Mouse (Mus musculus) heart, embryonic 15.5 days (tissue): ENCODE data around the gene Plekhd1. TPM values are rescaled to one million over a fixed set of nuclear protein-coding genes. Genes with fewer than 3 reads are reported as not detected.

Experiments
- ATAC-seq: fragments of 200-750 bp; cut with Nextera tagmentation; replicated peaks from 2 replicates; pipeline ENCODE4 v1.8.0; 2017; ENCODE audit warnings: low read depth, moderate TSS enrichment; ENCODE audit not compliant: insufficient number of reproducible peaks, insufficient read depth, low FRiP score
- H3K27ac ChIP-seq: fragments of 300-500 bp; sonication (generic); 2 replicates; pipeline ENCODE4 v1.5.1; 2015; ENCODE audit warnings: mild to moderate bottlenecking, inconsistent platforms
- H3K27me3 ChIP-seq: fragments of 300-500 bp; sonication (generic); 2 replicates; pipeline ENCODE4 v1.6.1; 2015; ENCODE audit warnings: inconsistent platforms
- H3K36me3 ChIP-seq: fragments of 300-500 bp; sonication (generic); 2 replicates; pipeline ENCODE4 v1.6.1; 2015; ENCODE audit warnings: mild to moderate bottlenecking, inconsistent platforms
- H3K4me1 ChIP-seq: fragments of 300-500 bp; sonication (generic); replicated peaks from 2 replicates; pipeline ENCODE4 v1.6.1; 2015; ENCODE audit warnings: inconsistent platforms
- H3K4me2 ChIP-seq: fragments of 300-500 bp; sonication (generic); 2 replicates; pipeline ENCODE4 v1.6.1; 2015; ENCODE audit warnings: inconsistent platforms, mild to moderate bottlenecking, moderate library complexity
- H3K4me3 ChIP-seq: fragments of 300-500 bp; sonication (generic); 2 replicates; pipeline ENCODE4 v1.5.1; 2015; ENCODE audit warnings: mild to moderate bottlenecking, inconsistent platforms
- H3K9ac ChIP-seq: fragments of 300-500 bp; sonication (generic); 2 replicates; pipeline ENCODE4 v1.6.1; 2015; ENCODE audit warnings: mild to moderate bottlenecking, inconsistent platforms
- H3K9me3 ChIP-seq: fragments of 300-500 bp; sonication (generic); replicated peaks from 2 replicates; pipeline ENCODE4 v1.6.1; 2016; ENCODE audit warnings: inconsistent platforms
- WGBS: fragments of 180-500 bp; shearing (Covaris S2); methylation state at CpG from one replicate; pipeline ENCODE4 v1.1.7; 2015; ENCODE audit warnings: mixed read lengths; 5-methylcytosine and 5-hydroxymethylcytosine counted together
- polyA plus RNA-seq: library from polyadenylated mRNA; unstranded; fragments of >200 nt; fragmentation: Nextera tagmentation; extraction: Ambion mirVana; gene quantifications from 2 replicates; pipeline ENCODE4 v1.2.1, GENCODE M21; 2015

Gene Plekhd1
- polyA plus RNA-seq, 1 experiment from 2014 or later: 0.40 TPM

DNA sequence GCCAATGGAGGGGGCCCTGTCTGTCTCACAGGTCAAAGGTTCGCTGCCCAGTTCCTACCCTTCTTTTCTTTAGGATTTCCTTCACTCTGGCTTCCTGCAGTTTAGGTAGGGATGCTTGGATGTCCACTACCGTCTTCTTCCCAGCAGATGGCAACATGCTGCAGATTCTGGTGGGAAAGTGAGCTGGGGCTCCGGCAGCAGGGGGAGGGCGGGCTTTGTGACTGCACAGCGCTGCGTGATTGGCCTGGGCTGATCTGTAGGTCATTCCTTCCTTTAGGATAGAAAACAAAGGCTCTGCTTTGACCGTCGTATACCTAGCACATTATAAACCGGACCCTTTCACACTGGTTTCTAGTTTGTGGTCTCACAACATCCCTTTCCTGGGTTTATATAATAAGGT is 38.2 kb downstream of the Plekhd1 start:
- no peak overlapping the region for H3K27ac ChIP-seq
- H3K36me3 ChIP-seq: no peaks in the 10 kb centered on the region
- ATAC-seq: peak; percentile 72; the same call in 1 of the 2 replicates
- H3K4me2 ChIP-seq: peak overlapping the region; percentile 20; the same call in 1 of the 2 replicates
- H3K9ac ChIP-seq: no peak overlapping the region
- H3K4me1 ChIP-seq: no peaks in the 10 kb centered on the region
- H3K27me3 ChIP-seq: peaks cover 16% of the 10 kb centered on the region
- H3K4me3 ChIP-seq: no peak overlapping the region
- no peaks in the 10 kb centered on the region for H3K9me3 ChIP-seq
- WGBS: 5% methylated on average over 9 of the region's 9 CpGs

DNA sequence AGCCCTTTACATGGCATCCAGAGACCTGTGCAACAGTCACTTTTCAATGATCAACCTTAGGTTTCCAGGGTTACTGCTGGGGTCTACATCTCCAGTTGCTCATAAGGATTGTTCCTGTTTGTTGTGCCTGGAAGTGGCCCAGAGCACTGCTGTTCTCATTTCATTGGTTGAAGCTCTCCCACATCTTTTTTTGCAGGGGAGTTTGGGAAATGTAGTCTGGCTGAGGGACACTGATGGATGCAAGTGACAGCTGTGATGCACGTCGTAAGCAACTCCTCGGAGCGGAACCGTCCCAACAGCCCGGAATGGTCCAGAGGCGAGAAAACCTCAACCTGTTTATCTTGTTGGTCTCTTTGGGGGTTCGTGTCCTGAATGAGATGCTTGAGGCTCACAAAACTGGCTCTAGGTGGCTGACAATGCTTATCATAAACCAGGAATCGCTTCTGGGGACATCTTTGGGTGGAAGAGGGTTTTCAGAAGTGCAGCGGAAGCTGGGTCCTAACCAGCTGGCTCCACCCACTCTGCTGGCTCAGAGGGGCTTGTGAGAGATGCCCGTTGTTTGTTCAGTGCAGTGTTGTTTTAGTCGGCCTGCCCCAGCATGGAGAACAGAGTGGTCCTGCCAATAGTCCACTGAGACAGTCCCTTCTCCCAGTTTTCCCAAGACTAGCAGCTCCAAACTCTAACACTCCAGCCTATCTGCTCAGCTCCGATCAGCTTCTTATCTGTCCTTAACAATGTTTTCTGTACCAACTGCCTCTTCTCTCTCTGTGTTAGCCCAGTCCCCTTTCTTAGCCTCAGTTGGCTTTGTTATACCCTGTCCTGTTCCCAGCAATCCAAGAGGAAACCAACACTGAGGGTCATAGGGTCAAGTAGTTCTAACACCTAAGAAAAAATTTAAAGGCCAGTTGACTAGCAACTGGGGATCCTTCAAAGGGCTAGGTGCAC is 42.4 kb downstream of the Plekhd1 start:
- ATAC-seq: no peak
- Histone ChIP-seq H3K9me3 (no peaks in the 10 kb centered on the region), H3K4me3 (no peak overlapping the region), H3K4me2 (no peak overlapping the region), H3K9ac (no peak overlapping the region), H3K27ac (no peak overlapping the region), H3K36me3 (no peaks in the 10 kb centered on the region), H3K4me1 (peaks cover 7% of the 10 kb centered on the region; the same call in 1 of the 2 replicates), H3K27me3 (peaks cover 22% of the 10 kb centered on the region; the same call in 1 of the 2 replicates)
- WGBS: 56% methylated on average over 13 of the region's 13 CpGs

DNA sequence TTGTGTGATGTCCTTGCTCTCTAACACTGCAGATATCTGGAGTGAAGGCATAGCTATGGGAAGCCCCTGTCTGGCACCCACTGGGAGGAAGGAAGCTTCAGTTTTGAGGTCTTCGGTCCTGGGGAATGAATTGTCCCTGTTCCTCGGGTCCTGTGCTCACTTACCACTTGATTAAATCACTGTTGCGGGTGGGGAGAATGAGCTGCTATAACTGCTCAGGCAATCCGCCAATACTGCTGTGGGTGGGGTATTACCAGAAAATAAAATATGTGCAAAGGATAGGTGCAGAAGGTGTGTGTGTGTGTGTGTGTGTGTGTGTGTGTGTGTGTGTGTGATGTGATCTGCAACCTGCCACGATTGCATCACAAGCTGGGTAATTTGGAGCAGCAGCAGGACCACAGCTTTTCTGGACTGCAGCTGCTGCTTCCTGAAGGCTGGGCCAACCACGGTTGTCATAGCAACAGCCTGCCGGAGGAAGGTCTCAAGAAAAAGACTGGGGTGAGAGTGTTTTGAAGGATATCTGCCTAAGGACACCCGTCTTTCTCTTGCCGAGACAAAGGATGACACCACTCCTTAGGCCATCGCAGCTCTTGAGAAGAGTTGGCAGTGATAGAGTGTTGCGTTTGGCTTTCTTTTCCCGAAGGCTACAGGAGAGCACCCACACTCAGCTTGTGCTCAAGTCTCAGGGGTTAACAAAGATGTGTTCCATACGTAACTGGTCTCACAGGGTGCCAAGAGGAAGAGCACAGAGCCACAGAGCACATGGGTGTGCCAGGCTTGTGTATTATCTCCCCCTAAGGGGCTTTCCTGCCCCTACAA is 44.3 kb downstream of the Plekhd1 start:
- H3K4me3 ChIP-seq: no peak overlapping the region
- WGBS: 38% methylated on average over 13 of the region's 13 CpGs
- H3K36me3 ChIP-seq: no peaks in the 10 kb centered on the region
- H3K9me3 ChIP-seq: no peaks in the 10 kb centered on the region
- no peak overlapping the region for H3K9ac ChIP-seq
- H3K4me1 ChIP-seq: peaks cover 7% of the 10 kb centered on the region; the same call in 1 of the 2 replicates
- no peak overlapping the region for H3K4me2 ChIP-seq
- H3K27me3 ChIP-seq: peaks cover 37% of the 10 kb centered on the region
- no peak for ATAC-seq
- H3K27ac ChIP-seq: no peak overlapping the region

DNA sequence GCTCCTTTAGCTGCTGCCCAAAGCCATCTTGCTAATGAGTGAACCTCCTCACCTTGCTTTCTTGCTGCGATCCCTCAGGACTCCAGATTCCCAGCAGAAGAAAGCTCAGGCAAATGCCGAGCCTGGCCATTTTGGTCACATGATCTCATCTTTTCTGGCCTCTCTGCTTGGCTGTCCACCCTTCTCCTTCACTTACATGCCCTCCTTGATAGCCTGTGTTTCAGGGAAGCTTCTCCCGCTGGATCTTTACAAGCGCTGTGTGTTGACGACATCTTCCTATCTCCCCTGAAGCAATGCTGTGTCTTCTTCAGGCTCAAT is 44.9 kb downstream of the Plekhd1 start:
- no peak overlapping the region for H3K27ac ChIP-seq
- no peak overlapping the region for H3K4me3 ChIP-seq
- peaks cover 7% of the 10 kb centered on the region; the same call in 1 of the 2 replicates for H3K4me1 ChIP-seq
- no peaks in the 10 kb centered on the region for H3K36me3 ChIP-seq
- ATAC-seq: no peak
- H3K9me3 ChIP-seq: no peaks in the 10 kb centered on the region
- no peak overlapping the region for H3K9ac ChIP-seq
- H3K27me3 ChIP-seq: peaks cover 39% of the 10 kb centered on the region
- no peak overlapping the region for H3K4me2 ChIP-seq
- 48% methylated on average over 5 of the region's 5 CpGs for WGBS

DNA sequence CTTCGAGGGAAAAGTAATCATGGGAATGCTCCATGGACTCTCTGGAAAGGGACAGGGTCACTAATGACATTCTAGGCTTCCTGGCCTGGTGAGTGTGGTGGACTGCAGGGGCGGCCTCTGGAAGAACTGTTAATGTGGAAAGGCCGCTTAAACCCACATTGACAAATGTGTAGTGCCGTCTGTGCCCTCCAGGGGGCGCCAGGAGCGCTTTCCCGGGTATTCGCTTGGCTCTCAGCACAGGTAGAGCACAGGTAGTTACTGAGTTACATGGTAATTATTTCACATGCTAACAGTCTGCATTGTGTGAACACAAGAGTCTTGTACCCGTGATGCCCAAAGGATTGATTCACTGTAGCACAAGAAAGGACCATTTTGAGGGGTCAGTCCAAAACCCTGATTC is 47.1 kb downstream of the Plekhd1 start:
- Histone ChIP-seq H3K4me1 (peaks cover 7% of the 10 kb centered on the region; the same call in 1 of the 2 replicates), H3K9me3 (no peaks in the 10 kb centered on the region), H3K27me3 (peaks cover 39% of the 10 kb centered on the region), H3K36me3 (no peaks in the 10 kb centered on the region), H3K4me2 (no peak overlapping the region), H3K4me3 (no peak overlapping the region), H3K9ac (no peak overlapping the region), H3K27ac (no peak overlapping the region)
- 26% methylated on average over 9 of the region's 9 CpGs for WGBS
- no peak for ATAC-seq

DNA sequence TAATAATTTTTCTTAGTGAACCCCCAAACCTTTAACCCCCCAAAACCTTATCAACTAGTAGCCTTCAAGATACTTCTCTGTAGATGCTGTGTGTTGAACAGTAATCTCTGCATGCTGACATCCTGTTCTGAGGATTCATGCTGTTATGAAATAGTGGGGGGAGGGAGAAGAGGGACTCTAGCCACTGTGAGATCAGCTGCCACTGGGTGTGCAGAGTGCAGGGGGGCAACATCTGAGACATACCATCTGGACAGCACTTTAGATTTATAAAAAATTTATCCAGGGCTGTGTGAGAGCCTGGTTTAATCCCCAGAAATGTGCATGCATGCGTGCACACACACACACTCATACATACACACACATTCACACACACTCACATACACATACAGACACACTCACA is 52.2 kb downstream of the Plekhd1 start:
- Histone ChIP-seq H3K27me3 (peaks cover 27% of the 10 kb centered on the region), H3K9ac (no peak overlapping the region), H3K4me1 (no peaks in the 10 kb centered on the region), H3K4me3 (no peak overlapping the region), H3K9me3 (no peaks in the 10 kb centered on the region), H3K36me3 (no peaks in the 10 kb centered on the region), H3K4me2 (no peak overlapping the region), H3K27ac (no peak overlapping the region)
- ATAC-seq: no peak
- WGBS: 81% methylated on average over 1 of the region's 1 CpGs

DNA sequence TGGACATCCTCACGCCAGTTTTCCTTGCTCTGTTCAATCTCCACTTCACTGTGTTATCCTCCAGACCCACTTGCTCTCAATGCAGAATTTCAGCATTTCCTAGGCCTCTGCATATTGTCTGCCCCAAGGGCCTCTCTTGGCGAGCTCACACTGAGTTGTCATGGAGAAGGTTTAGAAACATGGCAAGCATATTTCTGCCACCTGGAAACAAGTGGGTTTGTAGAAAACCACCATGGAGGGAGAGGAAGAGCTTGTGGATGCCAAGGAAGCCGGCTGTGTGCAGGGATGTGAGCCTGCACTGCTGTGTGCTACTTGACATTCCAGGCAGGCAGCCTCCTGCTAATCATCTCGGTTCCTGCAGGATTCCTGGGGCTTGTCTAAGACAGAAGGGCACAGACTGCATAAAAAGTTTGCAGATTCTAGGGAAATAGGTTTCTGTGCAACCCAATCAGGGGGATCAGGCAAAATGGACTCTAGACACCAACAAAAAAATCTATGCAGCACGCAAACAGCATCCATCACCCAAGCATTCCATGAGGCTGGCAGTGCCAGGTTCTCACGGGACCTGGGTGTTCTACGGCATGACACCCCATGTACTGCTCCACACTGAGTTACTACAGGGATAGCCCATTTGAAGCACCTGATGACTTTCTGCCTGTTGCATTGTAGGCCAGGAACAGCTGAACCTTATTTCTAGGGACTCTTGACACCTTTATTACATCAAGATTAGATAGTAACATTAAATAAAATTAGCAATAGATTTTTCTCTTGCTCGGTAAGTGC is 53.8 kb downstream of the Plekhd1 start:
- peaks cover 28% of the 10 kb centered on the region for H3K27me3 ChIP-seq
- 43% methylated on average over 8 of the region's 8 CpGs for WGBS

DNA sequence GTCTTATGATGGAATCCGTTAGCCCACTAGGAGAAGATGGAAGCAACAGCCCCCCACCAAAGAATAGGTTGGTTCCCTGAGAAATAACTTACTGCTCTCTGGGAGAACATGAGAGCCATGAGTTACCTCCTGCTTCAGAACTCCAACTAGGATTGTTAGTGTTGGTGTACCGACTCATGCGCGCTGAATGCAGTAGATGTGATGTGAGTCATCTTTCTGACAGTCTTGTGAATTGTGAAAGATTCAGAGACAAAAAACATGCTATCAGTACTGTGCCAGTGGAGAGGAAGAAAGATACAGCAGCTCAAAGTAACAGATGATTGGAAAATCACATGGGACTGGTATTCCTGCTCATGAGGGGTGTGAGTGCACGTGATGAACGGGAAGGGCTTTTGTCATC is 59.2 kb downstream of the Plekhd1 start:
- WGBS: 83% methylated on average over 6 of the region's 6 CpGs
- no peak overlapping the region for H3K4me2 ChIP-seq
- no peaks in the 10 kb centered on the region for H3K36me3 ChIP-seq
- H3K27me3 ChIP-seq: peaks cover 61% of the 10 kb centered on the region
- no peak for ATAC-seq
- H3K27ac ChIP-seq: no peak overlapping the region
- no peaks in the 10 kb centered on the region for H3K9me3 ChIP-seq
- no peaks in the 10 kb centered on the region for H3K4me1 ChIP-seq
- H3K9ac ChIP-seq: no peak overlapping the region
- H3K4me3 ChIP-seq: no peak overlapping the region

More for the DNA sequence above, 53.8 kb downstream of the Plekhd1 start:
- H3K9me3 ChIP-seq: no peaks in the 10 kb centered on the region
- H3K27ac ChIP-seq: no peak overlapping the region
- no peak for ATAC-seq
- no peaks in the 10 kb centered on the region for H3K4me1 ChIP-seq
- no peak overlapping the region for H3K4me2 ChIP-seq
- no peak overlapping the region for H3K9ac ChIP-seq
- H3K4me3 ChIP-seq: no peak overlapping the region
- no peaks in the 10 kb centered on the region for H3K36me3 ChIP-seq

DNA sequence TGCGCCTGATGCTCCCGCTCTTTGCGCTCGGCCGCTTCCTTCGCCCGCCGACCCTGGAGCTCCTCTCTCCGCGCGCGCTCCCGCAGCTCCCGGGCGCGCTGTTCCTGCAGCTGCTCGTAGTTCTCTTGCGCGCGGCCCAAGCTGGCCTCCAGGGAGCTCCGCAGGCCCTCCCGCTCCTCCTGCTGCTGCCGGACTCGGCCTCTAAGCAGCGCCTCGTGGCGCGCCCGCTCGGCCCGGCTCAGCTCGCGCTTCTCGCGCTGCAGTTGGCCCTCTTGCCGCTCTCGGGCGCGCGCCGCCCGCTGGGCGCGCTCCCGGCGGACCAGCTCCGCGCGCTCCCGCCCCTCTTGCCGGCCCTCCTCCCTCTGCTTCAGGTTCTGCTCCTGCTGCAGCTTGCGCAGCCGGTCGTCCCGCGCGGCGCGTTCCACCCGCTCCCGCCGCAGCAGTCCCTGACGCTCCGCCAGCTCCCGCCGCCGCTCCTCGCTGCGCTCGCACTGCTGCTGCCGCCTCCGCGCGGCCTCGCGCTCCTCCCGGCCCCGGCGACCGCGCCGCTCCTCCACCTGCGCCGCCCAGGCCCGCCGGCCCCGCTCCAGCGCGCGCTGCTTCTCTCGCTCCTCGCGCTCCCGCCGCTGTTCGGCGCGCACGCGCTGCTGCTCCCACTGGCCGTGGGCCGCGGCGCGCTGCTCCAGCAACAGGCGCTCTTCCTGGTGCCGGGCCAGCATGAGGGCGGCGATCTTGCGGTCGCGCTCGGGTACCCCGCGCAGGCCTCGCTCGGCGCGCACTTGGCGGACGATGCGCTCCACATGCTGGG is 65.6 kb downstream of the Plekhd1 start:
- H3K4me2 ChIP-seq: peak overlapping the region; percentile 96
- no peak overlapping the region for H3K27ac ChIP-seq

DNA sequence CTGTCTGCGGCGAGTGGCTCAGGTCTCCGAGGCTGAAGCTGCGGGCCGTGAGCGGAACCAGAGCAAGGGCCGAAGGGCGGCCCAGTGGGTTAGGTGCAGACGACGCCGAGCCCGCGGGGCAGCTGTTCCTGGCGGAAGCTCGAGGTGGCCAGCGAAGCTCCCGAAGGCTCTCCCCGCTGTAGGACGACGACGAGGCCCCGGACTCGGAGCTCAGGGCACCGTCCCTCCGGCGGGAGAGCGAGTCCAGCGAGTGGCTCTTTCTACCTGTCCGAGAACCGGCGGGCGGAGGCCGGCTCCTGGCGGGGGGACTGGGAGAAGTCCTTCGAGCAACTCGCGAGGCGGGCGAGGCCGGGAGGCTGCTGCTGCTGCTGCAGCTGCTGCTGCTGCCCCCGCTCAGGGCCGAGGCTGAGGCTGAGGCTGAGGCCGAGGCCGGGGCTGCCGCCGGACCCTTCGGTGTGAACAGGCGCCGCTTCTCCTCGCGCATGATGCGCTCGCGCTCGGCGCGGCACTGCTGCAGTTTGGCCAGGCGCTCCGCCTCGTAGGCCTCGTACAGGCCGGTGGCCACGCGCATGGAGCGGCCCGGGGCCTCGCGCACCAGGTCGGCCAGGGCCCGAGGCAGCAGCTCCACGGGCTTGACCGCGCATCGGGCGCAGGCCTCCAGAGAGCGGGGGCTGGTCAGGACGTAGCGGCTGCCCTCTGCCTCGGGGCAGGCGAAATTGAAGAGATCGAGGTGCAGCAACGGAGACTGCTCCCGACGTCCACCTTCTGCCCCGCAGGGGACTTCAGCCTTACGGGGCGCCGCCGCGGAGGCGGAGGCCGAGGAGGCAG is 66.4 kb downstream of the Plekhd1 start:
- WGBS: 2% methylated on average over 85 of the region's 92 CpGs
- no peak for ATAC-seq
- H3K9me3 ChIP-seq: no peaks in the 10 kb centered on the region
- H3K27ac ChIP-seq: no peak overlapping the region
- H3K36me3 ChIP-seq: no peaks in the 10 kb centered on the region
- peak overlapping the region; percentile 32; the same call in 1 of the 2 replicates for H3K9ac ChIP-seq
- H3K4me2 ChIP-seq: peak overlapping the region; percentile 96
- peaks cover 94% of the 10 kb centered on the region for H3K27me3 ChIP-seq
- peak overlapping the region; percentile 59 for H3K4me3 ChIP-seq
- peaks cover 34% of the 10 kb centered on the region for H3K4me1 ChIP-seq

More for the DNA sequence above, 65.6 kb downstream of the Plekhd1 start:
- H3K36me3 ChIP-seq: no peaks in the 10 kb centered on the region
- WGBS: 1% methylated on average over 99 of the region's 122 CpGs
- H3K27me3 ChIP-seq: peaks cover 87% of the 10 kb centered on the region
- ATAC-seq: peak; percentile 71
- peak overlapping the region; percentile 59 for H3K4me3 ChIP-seq
- peak overlapping the region; percentile 32 for H3K9ac ChIP-seq
- H3K9me3 ChIP-seq: no peaks in the 10 kb centered on the region
- H3K4me1 ChIP-seq: peaks cover 34% of the 10 kb centered on the region
